19 mouse cellular contexts compared by ENCODE assay signal in the genomic region with DNA sequence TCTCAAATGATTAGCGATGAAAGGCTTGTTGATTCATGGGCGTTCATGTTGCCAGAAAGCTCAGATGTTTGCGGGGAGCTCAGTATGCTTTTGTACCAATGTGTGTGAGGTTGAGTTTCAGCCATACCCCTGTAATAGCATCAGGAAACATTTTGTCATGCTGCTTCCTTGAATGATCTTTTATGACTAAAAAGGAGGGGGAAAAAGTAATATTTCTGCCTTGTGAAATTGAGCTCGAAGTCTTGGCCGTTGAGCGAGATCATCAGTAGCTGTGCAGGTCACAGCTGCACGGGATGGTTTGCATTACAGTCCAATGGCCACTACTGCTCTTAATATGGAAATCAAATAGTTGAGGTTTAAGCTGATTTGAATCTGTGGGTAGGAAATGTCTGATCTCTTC.
"Had no signal": no experiment of that assay in that cellular context is flagged by ENCODE, and none has a peak within 500 bp of the region (broad histone marks: within the 10 kb centered on the region; RNA-seq: fewer than 3 reads in every experiment).

No protein-coding gene starts in this region.

- H3K27me3 ChIP-seq: liver, embryonic 15.5 days; lung, embryonic 15.5 days; midbrain, embryonic 13.5 days; midbrain, embryonic 15.5 days; neural tube, embryonic 13.5 days; neural tube, embryonic 15.5 days had no signal

- H3K27ac ChIP-seq: liver, embryonic 15.5 days; lung, embryonic 15.5 days; midbrain, embryonic 13.5 days; midbrain, embryonic 15.5 days; neural tube, embryonic 13.5 days; neural tube, embryonic 15.5 days had no signal

- H3K4me3 ChIP-seq: liver, embryonic 15.5 days; lung, embryonic 15.5 days; midbrain, embryonic 13.5 days; midbrain, embryonic 15.5 days; neural tube, embryonic 13.5 days; neural tube, embryonic 15.5 days had no signal

- DNase-seq: liver, postnatal 0 days; lung, adult 2 months; lung, postnatal 10 days; lung, postnatal 4 days; retina, postnatal 1 day; right cerebral cortex, adult 18-20 months; right cerebral cortex, postnatal 25 days; right cerebral cortex, postnatal 4 days; spleen, adult 18-20 months; thymus, adult 18-20 months; thymus, postnatal 14 days; thymus, postnatal 36 days had no signal

- H3K4me2 ChIP-seq: liver, embryonic 15.5 days; lung, embryonic 15.5 days; midbrain, embryonic 11.5 days; midbrain, embryonic 13.5 days; midbrain, embryonic 15.5 days; neural tube, embryonic 13.5 days; neural tube, embryonic 15.5 days had no signal

- H3K4me1 ChIP-seq: liver, embryonic 15.5 days; lung, embryonic 15.5 days; midbrain, embryonic 13.5 days; midbrain, embryonic 15.5 days; neural tube, embryonic 13.5 days; neural tube, embryonic 15.5 days had no signal

- H3K36me3 ChIP-seq: liver, embryonic 15.5 days; lung, embryonic 15.5 days; midbrain, embryonic 13.5 days; midbrain, embryonic 15.5 days; neural tube, embryonic 13.5 days; neural tube, embryonic 15.5 days had no signal

- H3K9ac ChIP-seq: liver, embryonic 15.5 days; liver, postnatal 0 days; lung, embryonic 15.5 days; midbrain, embryonic 13.5 days; midbrain, embryonic 15.5 days; neural tube, embryonic 13.5 days; neural tube, embryonic 15.5 days had no signal

- H3K9me3 ChIP-seq: liver, embryonic 15.5 days; lung, embryonic 15.5 days; midbrain, embryonic 13.5 days; midbrain, embryonic 15.5 days; neural tube, embryonic 15.5 days had no signal

- ATAC-seq: liver, postnatal 0 days; midbrain, embryonic 13.5 days; midbrain, embryonic 15.5 days had no signal
